Mouse (Mus musculus): ENCODE measurements around the gene B4galt7. TPM values are rescaled to one million over a fixed set of nuclear protein-coding genes. Genes with fewer than 3 reads are reported as not detected.
"Not testable (repeated sequence)": the region's sequence is repeated elsewhere in the genome, so short reads cannot be mapped to it uniquely, and the experiment has no call there.

The B4galt7 gene
- polyA plus RNA-seq, 1 experiment from 2014 or later = 42.7 TPM

DNA sequence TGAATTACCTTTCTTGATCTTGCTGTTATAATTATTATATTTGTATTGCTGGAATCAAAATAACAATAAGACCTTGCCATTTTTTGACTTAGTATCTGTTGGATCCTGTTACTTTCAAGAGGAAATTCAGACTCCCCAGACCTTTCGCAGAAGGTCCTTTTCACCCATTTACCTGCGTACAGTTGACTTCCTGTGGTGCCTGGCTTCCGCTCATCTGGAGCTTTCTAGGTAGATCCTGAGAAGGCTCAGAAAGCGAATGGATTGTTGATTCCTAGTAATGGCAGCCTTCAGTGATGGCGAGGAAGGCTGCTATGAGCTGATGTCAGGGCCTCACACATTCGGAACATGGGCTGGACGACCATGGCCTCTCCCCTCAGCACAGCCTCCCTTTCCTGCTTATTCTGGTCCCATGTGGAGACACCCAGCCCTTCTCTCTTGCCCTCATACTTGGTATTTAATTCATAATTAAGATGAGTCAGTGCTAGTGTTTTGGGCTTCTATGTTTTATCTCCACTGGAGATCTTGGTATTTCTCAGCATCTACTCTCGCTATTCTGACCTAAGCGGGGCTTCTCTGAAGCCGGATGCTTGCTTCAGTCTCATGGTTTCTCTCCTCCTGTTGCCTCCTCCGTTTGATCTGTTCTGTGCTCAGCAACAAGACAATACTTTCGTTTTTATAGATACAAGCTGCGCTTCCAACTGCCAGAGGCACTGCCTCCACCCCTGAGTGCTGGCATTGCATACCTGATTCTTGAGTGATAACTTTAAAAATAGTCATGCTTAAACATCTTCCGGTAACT is 36.7 kb downstream of the B4galt7 start:
- WGBS = 90% methylated on average over 14 of the region's 14 CpGs
- peaks cover 20% of the 10 kb centered on the region for H3K36me3 ChIP-seq (ENCODE audit: control insufficient read depth, insufficient read depth, low read length)

DNA sequence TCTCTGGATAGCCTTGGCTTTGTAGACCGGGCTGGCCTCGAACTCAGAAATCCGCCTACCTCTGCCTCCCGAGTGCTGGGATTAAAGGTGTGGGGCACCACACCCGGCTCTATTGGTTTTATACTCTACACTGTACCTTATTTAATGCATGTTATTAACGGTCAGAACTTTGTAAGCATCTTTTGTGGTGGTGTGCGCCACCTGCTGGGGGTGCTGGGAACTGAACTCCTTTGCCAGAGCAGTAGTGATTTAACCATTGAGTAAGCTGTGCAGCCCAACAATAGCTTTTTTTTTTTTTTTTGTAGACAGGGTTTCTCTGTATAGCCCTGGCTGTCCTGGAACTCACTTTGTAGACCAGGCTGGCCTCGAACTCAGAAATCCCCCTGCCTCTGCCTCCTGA is 40.8 kb downstream of the B4galt7 start:
- H3K4me2 ChIP-seq (ENCODE audit: low read length); H3K4me3 ChIP-seq (ENCODE audit: low read depth, low read length); H3K27ac ChIP-seq (ENCODE audit: low read length); H3K27me3 ChIP-seq (ENCODE audit: control insufficient read depth, insufficient read depth, low read depth, low read length); H3K9ac ChIP-seq (ENCODE audit: low read depth, low read length); ATAC-seq; H3K9me3 ChIP-seq (replicated peaks; ENCODE audit: control insufficient read depth, low read length, poor library complexity, severe bottlenecking): not testable (repeated sequence)
- Histone ChIP-seq H3K36me3 (ENCODE audit: control insufficient read depth, insufficient read depth, low read length) (peaks cover 11% of the 10 kb centered on the region), H3K4me1 (ENCODE audit: control insufficient read depth, insufficient read depth, low read length) (peaks cover 11% of the 10 kb centered on the region)
- 45% methylated on average over 8 of the region's 8 CpGs for WGBS

More for the DNA sequence above, 36.7 kb downstream of the B4galt7 start:
- Histone ChIP-seq H3K27ac (ENCODE audit: low read length) (no peak overlapping the region), H3K4me2 (ENCODE audit: low read length) (no peak overlapping the region; the same call in 1 of the 2 replicates), H3K4me3 (ENCODE audit: low read depth, low read length) (no peak overlapping the region), H3K9me3 (replicated peaks; ENCODE audit: control insufficient read depth, low read length, poor library complexity, severe bottlenecking) (no peaks in the 10 kb centered on the region), H3K27me3 (ENCODE audit: control insufficient read depth, insufficient read depth, low read depth, low read length) (no peaks in the 10 kb centered on the region), H3K4me1 (ENCODE audit: control insufficient read depth, insufficient read depth, low read length) (peaks cover 15% of the 10 kb centered on the region), H3K9ac (ENCODE audit: low read depth, low read length) (no peak overlapping the region)
- no peak for ATAC-seq

DNA sequence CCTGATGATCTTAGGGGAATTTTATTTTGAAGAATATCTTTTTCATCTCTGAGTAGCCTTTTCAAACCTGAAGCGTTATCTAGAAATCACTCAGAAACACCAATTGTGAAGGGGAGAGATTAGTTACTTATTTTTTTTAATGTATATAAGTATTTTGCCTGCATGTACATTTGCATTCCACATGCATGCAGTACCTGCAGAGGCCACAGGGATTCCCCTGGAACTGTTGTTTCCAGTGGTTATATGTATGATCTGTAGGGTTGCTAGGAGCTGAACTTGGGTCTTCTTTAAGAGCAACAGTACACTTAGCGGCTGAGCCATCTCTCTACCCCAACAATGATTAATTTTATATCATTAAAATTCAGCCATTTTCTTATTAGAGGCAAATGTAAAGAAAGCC is 44.8 kb downstream of the B4galt7 start:
- H3K4me3 ChIP-seq (ENCODE audit: low read depth, low read length) = no peak overlapping the region
- no peak overlapping the region for H3K9ac ChIP-seq (ENCODE audit: low read depth, low read length)
- H3K4me1 ChIP-seq (ENCODE audit: control insufficient read depth, insufficient read depth, low read length) = no peaks in the 10 kb centered on the region
- ATAC-seq = no peak
- H3K9me3 ChIP-seq (replicated peaks; ENCODE audit: control insufficient read depth, low read length, poor library complexity, severe bottlenecking) = no peaks in the 10 kb centered on the region
- peaks cover 35% of the 10 kb centered on the region for H3K36me3 ChIP-seq (ENCODE audit: control insufficient read depth, insufficient read depth, low read length)
- H3K27me3 ChIP-seq (ENCODE audit: control insufficient read depth, insufficient read depth, low read depth, low read length) = no peaks in the 10 kb centered on the region
- H3K4me2 ChIP-seq (ENCODE audit: low read length) = no peak overlapping the region
- no peak overlapping the region for H3K27ac ChIP-seq (ENCODE audit: low read length)
- 92% methylated on average over 2 of the region's 2 CpGs for WGBS

DNA sequence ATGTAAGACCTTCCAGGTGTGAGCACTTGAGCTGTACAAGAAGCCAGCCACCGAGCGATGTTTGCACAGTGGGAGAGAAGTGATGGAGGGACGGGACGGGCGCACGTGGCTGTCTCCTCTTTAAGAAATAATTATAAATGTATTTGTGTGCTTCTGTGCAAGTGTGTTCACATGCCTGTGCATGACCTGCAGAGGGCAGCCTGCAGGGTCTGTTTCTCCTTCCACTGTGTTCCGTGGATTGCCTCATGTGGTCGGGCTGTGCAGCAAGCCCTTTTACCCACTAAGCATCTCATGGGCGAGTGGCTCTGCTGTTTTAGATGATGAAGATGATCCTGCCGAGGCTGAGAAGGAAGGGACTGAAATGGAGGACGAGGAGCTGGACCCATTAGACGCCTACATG is 50.4 kb downstream of the B4galt7 start:
- Histone ChIP-seq H3K36me3 (ENCODE audit: control insufficient read depth, insufficient read depth, low read length) (peaks cover 70% of the 10 kb centered on the region), H3K4me3 (ENCODE audit: low read depth, low read length) (no peak overlapping the region), H3K4me2 (ENCODE audit: low read length) (no peak overlapping the region), H3K27me3 (ENCODE audit: control insufficient read depth, insufficient read depth, low read depth, low read length) (no peaks in the 10 kb centered on the region), H3K9me3 (replicated peaks; ENCODE audit: control insufficient read depth, low read length, poor library complexity, severe bottlenecking) (no peaks in the 10 kb centered on the region), H3K4me1 (ENCODE audit: control insufficient read depth, insufficient read depth, low read length) (no peaks in the 10 kb centered on the region), H3K27ac (ENCODE audit: low read length) (no peak overlapping the region), H3K9ac (ENCODE audit: low read depth, low read length) (no peak overlapping the region)
- no peak for ATAC-seq
- 91% methylated on average over 12 of the region's 12 CpGs for WGBS

DNA sequence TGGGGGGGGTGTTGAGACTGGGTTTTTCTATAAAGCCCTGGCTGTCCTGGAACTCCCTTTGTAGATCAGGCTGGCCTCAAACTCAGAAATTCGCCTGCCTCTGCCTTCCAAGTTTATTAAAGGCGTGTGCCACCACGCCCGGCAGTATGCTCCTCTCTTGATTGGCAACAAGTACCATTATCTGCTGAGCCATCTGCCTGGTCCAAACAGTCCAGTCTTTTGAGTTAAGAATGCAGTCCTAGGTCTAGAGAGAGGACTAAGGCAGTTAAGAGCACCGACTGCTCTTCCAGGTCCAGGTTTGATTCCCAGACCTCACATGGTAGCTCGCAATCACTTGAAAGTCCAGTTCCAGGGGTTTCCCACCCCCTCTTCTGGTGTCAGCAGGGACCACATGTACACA is 51.3 kb downstream of the B4galt7 start:
- no peaks in the 10 kb centered on the region for H3K9me3 ChIP-seq (replicated peaks; ENCODE audit: control insufficient read depth, low read length, poor library complexity, severe bottlenecking)
- WGBS = 93% methylated on average over 6 of the region's 6 CpGs
- H3K9ac ChIP-seq (ENCODE audit: low read depth, low read length) = no peak overlapping the region
- H3K27ac ChIP-seq (ENCODE audit: low read length) = no peak overlapping the region
- H3K4me2 ChIP-seq (ENCODE audit: low read length) = no peak overlapping the region
- peaks cover 69% of the 10 kb centered on the region for H3K36me3 ChIP-seq (ENCODE audit: control insufficient read depth, insufficient read depth, low read length)
- no peaks in the 10 kb centered on the region for H3K27me3 ChIP-seq (ENCODE audit: control insufficient read depth, insufficient read depth, low read depth, low read length)
- H3K4me1 ChIP-seq (ENCODE audit: control insufficient read depth, insufficient read depth, low read length) = no peaks in the 10 kb centered on the region
- ATAC-seq = no peak
- H3K4me3 ChIP-seq (ENCODE audit: low read depth, low read length) = no peak overlapping the region

Other genes starting within 250 kb of the B4galt7 start
- gene Lman2, start 237.1 kb upstream of the B4galt7 start, polyA plus RNA-seq (2015; fragmentation: Nextera tagmentation; extraction: Ambion mirVana) = 43.4 and 50.3 TPM in 2 replicates
- 0.34 and 0.62 TPM in 2 replicates for gene Rgs14, start 230.2 kb upstream of the B4galt7 start, polyA plus RNA-seq (2015; fragmentation: Nextera tagmentation; extraction: Ambion mirVana)
- gene Slc34a1, start 201.7 kb upstream of the B4galt7 start, polyA plus RNA-seq (2015; fragmentation: Nextera tagmentation; extraction: Ambion mirVana) = not detected in 2 replicates
- 0.57 and 0.98 TPM in 2 replicates for gene Pfn3, start 184.7 kb upstream of the B4galt7 start, polyA plus RNA-seq (2015; fragmentation: Nextera tagmentation; extraction: Ambion mirVana)
- 0.31 TPM in 1 of 2 replicates, not detected in the other for gene F12, start 173.1 kb upstream of the B4galt7 start, polyA plus RNA-seq (2015; fragmentation: Nextera tagmentation; extraction: Ambion mirVana)
- 28.3 and 31.8 TPM in 2 replicates for gene Grk6, start 154.8 kb upstream of the B4galt7 start, polyA plus RNA-seq (2015; fragmentation: Nextera tagmentation; extraction: Ambion mirVana)
- gene Prr7, start 135.6 kb upstream of the B4galt7 start, polyA plus RNA-seq (2015; fragmentation: Nextera tagmentation; extraction: Ambion mirVana) = 5.0 and 5.6 TPM in 2 replicates
- gene Dbn1, start 111.8 kb upstream of the B4galt7 start, polyA plus RNA-seq (2015; fragmentation: Nextera tagmentation; extraction: Ambion mirVana) = 617 and 675 TPM in 2 replicates
- gene Pdlim7, start 86.2 kb upstream of the B4galt7 start, polyA plus RNA-seq (2015; fragmentation: Nextera tagmentation; extraction: Ambion mirVana) = 156 and 158 TPM in 2 replicates
- 5.1 and 5.6 TPM in 2 replicates for gene Dok3, start 70.6 kb upstream of the B4galt7 start, polyA plus RNA-seq (2015; fragmentation: Nextera tagmentation; extraction: Ambion mirVana)
- gene Ddx41, start 63.2 kb upstream of the B4galt7 start, polyA plus RNA-seq (2015; fragmentation: Nextera tagmentation; extraction: Ambion mirVana) = 57.0 and 58.1 TPM in 2 replicates
- gene Fam193b, start 28.8 kb upstream of the B4galt7 start, polyA plus RNA-seq (2015; fragmentation: Nextera tagmentation; extraction: Ambion mirVana) = 48.3 and 56.3 TPM in 2 replicates
- gene Tmed9, start 26.2 kb upstream of the B4galt7 start, polyA plus RNA-seq (2015; fragmentation: Nextera tagmentation; extraction: Ambion mirVana) = 109 and 117 TPM in 2 replicates
- gene Caml, start 23.1 kb downstream of the B4galt7 start, polyA plus RNA-seq (2015; fragmentation: Nextera tagmentation; extraction: Ambion mirVana) = 102 and 112 TPM in 2 replicates
- 25.7 and 28.3 TPM in 2 replicates for gene Ddx46, start 35.1 kb downstream of the B4galt7 start, polyA plus RNA-seq (2015; fragmentation: Nextera tagmentation; extraction: Ambion mirVana)
- gene B230219D22Rik, start 93.2 kb downstream of the B4galt7 start, polyA plus RNA-seq (2015; fragmentation: Nextera tagmentation; extraction: Ambion mirVana) = 82.3 and 84.5 TPM in 2 replicates
- 143 and 149 TPM in 2 replicates for gene Txndc15, start 114.8 kb downstream of the B4galt7 start, polyA plus RNA-seq (2015; fragmentation: Nextera tagmentation; extraction: Ambion mirVana)
- 17.5 and 20.0 TPM in 2 replicates for gene Pcbd2, start 127.5 kb downstream of the B4galt7 start, polyA plus RNA-seq (2015; fragmentation: Nextera tagmentation; extraction: Ambion mirVana)
- gene Catsper3, start 184.7 kb downstream of the B4galt7 start, polyA plus RNA-seq (2015; fragmentation: Nextera tagmentation; extraction: Ambion mirVana) = 0.19 TPM in 1 of 2 replicates, not detected in the other
- gene Pitx1, start 236.3 kb downstream of the B4galt7 start, polyA plus RNA-seq (2015; fragmentation: Nextera tagmentation; extraction: Ambion mirVana) = 1.0 and 1.4 TPM in 2 replicates